Mouse (Mus musculus) stomach, embryonic 16.5 days (tissue): ENCODE measurements at regions not wholly inside any gene's neighbourhood (a gene's known extent, or its start where the extent isn't known, plus 50 kb on each side); places are given as distances from the start of the nearest gene placed in this dataset.

Source experiments
- ATAC-seq: fragments of 200-750 bp; cut with Nextera tagmentation; 2 replicates; pipeline ENCODE4 v1.8.0; 2017; ENCODE audit warnings: moderate number of reproducible peaks, moderate TSS enrichment; ENCODE audit not compliant: insufficient read depth, low FRiP score
- H3K27ac ChIP-seq: fragments of 300-500 bp; sonication (generic); 2 replicates; pipeline ENCODE4 v1.5.1; 2014; ENCODE audit warnings: low read length
- H3K27me3 ChIP-seq: fragments of 300-500 bp; sonication (generic); 2 replicates; pipeline ENCODE4 v1.6.1; 2014; ENCODE audit warnings: low read length, control low read depth, mixed read lengths; ENCODE audit not compliant: control insufficient read depth, insufficient read depth
- H3K36me3 ChIP-seq: fragments of 300-500 bp; sonication (generic); 2 replicates; pipeline ENCODE4 v1.6.1; 2014; ENCODE audit warnings: low read length; ENCODE audit not compliant: control insufficient read depth, insufficient read depth
- H3K4me1 ChIP-seq: fragments of 300-500 bp; sonication (generic); 2 replicates; pipeline ENCODE4 v1.6.1; 2014; ENCODE audit warnings: low read length, control low read depth, mixed read lengths; ENCODE audit not compliant: control insufficient read depth, insufficient read depth
- H3K4me2 ChIP-seq: fragments of 300-500 bp; sonication (generic); 2 replicates; pipeline ENCODE4 v1.6.1; 2014; ENCODE audit warnings: low read depth, low read length, mixed read lengths
- H3K4me3 ChIP-seq: fragments of 300-500 bp; sonication (generic); replicated peaks from 2 replicates; pipeline ENCODE4 v1.5.1; 2014; ENCODE audit warnings: mild to moderate bottlenecking, low read length
- H3K9ac ChIP-seq: fragments of 300-500 bp; sonication (generic); 2 replicates; pipeline ENCODE4 v1.6.1; 2014; ENCODE audit warnings: low read length
- H3K9me3 ChIP-seq: fragments of 300-500 bp; sonication (generic); replicated peaks from 2 replicates; pipeline ENCODE4 v1.6.1; 2016; ENCODE audit warnings: low read length, control low read depth; ENCODE audit not compliant: control insufficient read depth
- WGBS: fragments of 180-500 bp; shearing (Covaris S2); extraction: QIAGEN DNeasy Blood & Tissue Kit; methylation state at CpG from one replicate; pipeline ENCODE4 v1.1.7; 2014; 5-methylcytosine and 5-hydroxymethylcytosine counted together

GRCm38 (mm10) chr15:59138393-59139107, 249.5 kb downstream of the Gm49356 start:
- Histone ChIP-seq H3K9ac (no peak overlapping the region), H3K36me3 (no peaks in the 10 kb centered on the region), H3K4me3 (no peak overlapping the region), H3K4me2 (no peak overlapping the region), H3K4me1 (no peaks in the 10 kb centered on the region), H3K27ac (no peak overlapping the region), H3K9me3 (0 out of 2 replicates have a peak, but pooled peaks cover 5% of the 10 kb centered on the region), H3K27me3 (no peaks in the 10 kb centered on the region)
- no peak for ATAC-seq
- 35% methylated on average over 8 of the region's 8 CpGs for WGBS

GRCm38 (mm10) chr15:59141621-59142020, 252.5 kb downstream of the Gm49356 start:
- Histone ChIP-seq H3K4me1 (no peaks in the 10 kb centered on the region), H3K27me3 (no peaks in the 10 kb centered on the region), H3K36me3 (no peaks in the 10 kb centered on the region), H3K4me3 (no peak overlapping the region), H3K27ac (no peak overlapping the region), H3K4me2 (no peak overlapping the region), H3K9ac (no peak overlapping the region), H3K9me3 (no peaks in the 10 kb centered on the region)
- ATAC-seq, result no peak
- 64% methylated on average over 4 of the region's 4 CpGs for WGBS

- H3K9ac ChIP-seq, result no peak overlapping the region
- H3K4me2 ChIP-seq, result no peak overlapping the region
- H3K27ac ChIP-seq, result no peak overlapping the region
- H3K9me3 ChIP-seq, result no peaks in the 10 kb centered on the region
- no peak overlapping the region for H3K4me3 ChIP-seq
- ATAC-seq, result no peak
- no peaks in the 10 kb centered on the region for H3K27me3 ChIP-seq
- 61% methylated on average over 9 of the region's 9 CpGs for WGBS
- no peaks in the 10 kb centered on the region for H3K4me1 ChIP-seq
- H3K36me3 ChIP-seq, result no peaks in the 10 kb centered on the region
These were observed 253.4 kb downstream of the Gm49356 start for GRCm38 (mm10) chr15:59142481-59142880.

- H3K36me3 ChIP-seq, result no peaks in the 10 kb centered on the region
- no peak overlapping the region for H3K4me3 ChIP-seq
- no peak overlapping the region for H3K4me2 ChIP-seq
- H3K9ac ChIP-seq, result no peak overlapping the region
- 0 out of 2 replicates have a peak, but pooled peaks cover 2% of the 10 kb centered on the region for H3K4me1 ChIP-seq
- H3K27me3 ChIP-seq, result no peaks in the 10 kb centered on the region
- no peak for ATAC-seq
- no peak overlapping the region for H3K27ac ChIP-seq
- WGBS, result 93% methylated on average over 1 of the region's 1 CpGs
- no peaks in the 10 kb centered on the region for H3K9me3 ChIP-seq
These were observed 254.8 kb downstream of the Gm49356 start for GRCm38 (mm10) chr15:59143891-59144290.

- Histone ChIP-seq H3K27ac (no peak overlapping the region), H3K9ac (no peak overlapping the region), H3K4me1 (0 out of 2 replicates have a peak, but pooled peaks cover 2% of the 10 kb centered on the region), H3K27me3 (no peaks in the 10 kb centered on the region), H3K4me2 (no peak overlapping the region), H3K4me3 (no peak overlapping the region), H3K36me3 (no peaks in the 10 kb centered on the region), H3K9me3 (no peaks in the 10 kb centered on the region)
- WGBS, result 67% methylated on average over 5 of the region's 5 CpGs
- ATAC-seq, result peak; percentile 50; the same call in 1 of the 2 replicates
These were observed 256.6 kb downstream of the Gm49356 start for GRCm38 (mm10) chr15:59145679-59146078.

GRCm38 (mm10) chr15:59146111-59146510, 257.0 kb downstream of the Gm49356 start:
- no peaks in the 10 kb centered on the region for H3K36me3 ChIP-seq
- H3K9ac ChIP-seq, result no peak overlapping the region
- WGBS, result 81% methylated on average over 19 of the region's 19 CpGs
- no peak for ATAC-seq
- no peak overlapping the region for H3K27ac ChIP-seq
- no peaks in the 10 kb centered on the region for H3K9me3 ChIP-seq
- H3K4me3 ChIP-seq, result no peak overlapping the region
- no peak overlapping the region for H3K4me2 ChIP-seq
- H3K4me1 ChIP-seq, result 0 out of 2 replicates have a peak, but pooled peaks cover 2% of the 10 kb centered on the region
- H3K27me3 ChIP-seq, result no peaks in the 10 kb centered on the region

- ATAC-seq, result 0 out of 2 replicates have a peak, but pooled peaks have one; percentile 29
- H3K27me3 ChIP-seq, result no peaks in the 10 kb centered on the region
- 32% methylated on average over 9 of the region's 11 CpGs for WGBS
- no peak overlapping the region for H3K9ac ChIP-seq
- 0 out of 2 replicates have a peak, but pooled peaks cover 2% of the 10 kb centered on the region for H3K4me1 ChIP-seq
- no peaks in the 10 kb centered on the region for H3K9me3 ChIP-seq
- no peaks in the 10 kb centered on the region for H3K36me3 ChIP-seq
- no peak overlapping the region for H3K4me2 ChIP-seq
- no peak overlapping the region for H3K4me3 ChIP-seq
- no peak overlapping the region for H3K27ac ChIP-seq
These were observed 257.5 kb downstream of the Gm49356 start for GRCm38 (mm10) chr15:59146586-59147085.

GRCm38 (mm10) chr15:59148531-59148930, 259.4 kb downstream of the Gm49356 start:
- Histone ChIP-seq H3K27ac (no peak overlapping the region), H3K4me2 (no peak overlapping the region), H3K27me3 (no peaks in the 10 kb centered on the region), H3K36me3 (no peaks in the 10 kb centered on the region), H3K9ac (no peak overlapping the region), H3K9me3 (no peaks in the 10 kb centered on the region), H3K4me3 (no peak overlapping the region), H3K4me1 (0 out of 2 replicates have a peak, but pooled peaks cover 2% of the 10 kb centered on the region)
- ATAC-seq, result no peak
- WGBS, result 76% methylated on average over 5 of the region's 5 CpGs

GRCm38 (mm10) chr15:59151506-59151905, 262.4 kb downstream of the Gm49356 start:
- no peaks in the 10 kb centered on the region for H3K36me3 ChIP-seq
- WGBS, result 86% methylated on average over 5 of the region's 5 CpGs
- H3K4me1 ChIP-seq, result peaks cover 8% of the 10 kb centered on the region; the same call in 1 of the 2 replicates
- H3K27me3 ChIP-seq, result no peaks in the 10 kb centered on the region
- H3K4me2 ChIP-seq, result no peak overlapping the region
- no peak for ATAC-seq
- no peak overlapping the region for H3K4me3 ChIP-seq
- H3K9me3 ChIP-seq, result no peaks in the 10 kb centered on the region
- H3K27ac ChIP-seq, result no peak overlapping the region
- H3K9ac ChIP-seq, result no peak overlapping the region
